Mouse (Mus musculus) forebrain, embryonic 14.5 days (tissue): ENCODE data around the gene Gria1. TPM values are rescaled to one million over a fixed set of nuclear protein-coding genes. Genes with fewer than 3 reads are reported as not detected.

Experiments
- ATAC-seq: fragments of 200-750 bp; cut with Nextera tagmentation; 2 replicates; pipeline ENCODE4 v1.8.0; 2017; ENCODE audit warnings: mild to moderate bottlenecking, moderate library complexity
- DNase-seq: peaks from one replicate; pipeline ENCODE4 v3.0.0-alpha.2; 2015; ENCODE audit warnings: low spot score
- H3K27ac ChIP-seq: fragments of 300-500 bp; sonication (generic); 2 replicates; pipeline ENCODE4 v1.5.1; 2014; ENCODE audit warnings: low read depth, mild to moderate bottlenecking, control low read depth, low read length, moderate library complexity
- H3K27me3 ChIP-seq: fragments of 300-500 bp; sonication (generic); replicated peaks from 2 replicates; pipeline ENCODE4 v1.6.1; 2014; ENCODE audit warnings: low read length, control low read depth, mixed read lengths; ENCODE audit not compliant: control insufficient read depth, insufficient read depth
- H3K36me3 ChIP-seq: fragments of 300-500 bp; sonication (generic); 2 replicates; pipeline ENCODE4 v1.6.1; 2014; ENCODE audit warnings: low read length, control low read depth; ENCODE audit not compliant: control insufficient read depth, insufficient read depth
- H3K4me1 ChIP-seq: fragments of 300-500 bp; sonication (generic); 2 replicates; pipeline ENCODE4 v1.6.1; 2014; ENCODE audit warnings: antibody characterized with exemption, low read length, control low read depth; ENCODE audit not compliant: control insufficient read depth, insufficient read depth
- H3K4me2 ChIP-seq: fragments of 300-500 bp; sonication (generic); 2 replicates; pipeline ENCODE4 v1.6.1; 2014; ENCODE audit warnings: mild to moderate bottlenecking, control low read depth, low read length
- H3K4me3 ChIP-seq: fragments of 300-500 bp; sonication (generic); 2 replicates; pipeline ENCODE4 v1.5.1; 2014; ENCODE audit warnings: low read depth, low read length, control low read depth
- H3K9ac ChIP-seq: fragments of 300-500 bp; sonication (generic); 2 replicates; pipeline ENCODE4 v1.6.1; 2014; ENCODE audit warnings: mild to moderate bottlenecking, low read length, control low read depth, moderate library complexity
- H3K9me3 ChIP-seq: fragments of 300-500 bp; sonication (generic); replicated peaks from 2 replicates; pipeline ENCODE4 v1.6.1; 2016; ENCODE audit warnings: low read length, control low read depth, mixed read lengths; ENCODE audit not compliant: control insufficient read depth
- WGBS: fragments of 180-500 bp; shearing (Covaris S2); extraction: QIAGEN DNeasy Blood & Tissue Kit; methylation state at CpG from one replicate; pipeline ENCODE4 v1.1.7; 2014; 5-methylcytosine and 5-hydroxymethylcytosine counted together
- polyA plus RNA-seq: library from polyadenylated mRNA; unstranded; fragments of >200 nt; fragmentation: Nextera tagmentation; extraction: Ambion mirVana; gene quantifications from 2 replicates; pipeline ENCODE4 v1.2.1, GENCODE M21; 2014

Gene Gria1
- polyA plus RNA-seq, 1 experiment from 2014 or later, result 22.1 TPM

GRCm38 (mm10) chr11:57039306-57039705 is 28.1 kb downstream of the Gria1 start:
- Histone ChIP-seq H3K4me2 (no peak overlapping the region), H3K36me3 (no peaks in the 10 kb centered on the region), H3K27ac (no peak overlapping the region), H3K4me1 (0 out of 2 replicates have a peak, but pooled peaks cover 3% of the 10 kb centered on the region), H3K4me3 (no peak overlapping the region), H3K9ac (no peak overlapping the region), H3K27me3 (no peaks in the 10 kb centered on the region), H3K9me3 (no peaks in the 10 kb centered on the region)
- 90% methylated on average over 8 of the region's 8 CpGs for WGBS
- DNase-seq (no peak), ATAC-seq (no peak)

GRCm38 (mm10) chr11:57042057-57042456 is 30.9 kb downstream of the Gria1 start:
- H3K4me3 ChIP-seq, result no peak overlapping the region
- ATAC-seq, result no peak
- H3K27me3 ChIP-seq, result no peaks in the 10 kb centered on the region
- H3K4me1 ChIP-seq, result 0 out of 2 replicates have a peak, but pooled peaks cover 3% of the 10 kb centered on the region
- no peaks in the 10 kb centered on the region for H3K9me3 ChIP-seq
- DNase-seq, result no peak
- no peak overlapping the region for H3K9ac ChIP-seq
- no peaks in the 10 kb centered on the region for H3K36me3 ChIP-seq
- H3K4me2 ChIP-seq, result no peak overlapping the region
- H3K27ac ChIP-seq, result no peak overlapping the region
- WGBS, result 82% methylated on average over 3 of the region's 3 CpGs

- H3K9ac ChIP-seq, result no peak overlapping the region
- no peaks in the 10 kb centered on the region for H3K9me3 ChIP-seq
- H3K36me3 ChIP-seq, result no peaks in the 10 kb centered on the region
- 67% methylated on average over 5 of the region's 5 CpGs for WGBS
- H3K27me3 ChIP-seq, result no peaks in the 10 kb centered on the region
- H3K27ac ChIP-seq, result no peak overlapping the region
- no peak overlapping the region for H3K4me3 ChIP-seq
- H3K4me1 ChIP-seq, result no peaks in the 10 kb centered on the region
- ATAC-seq, result no peak
- DNase-seq, result peak; percentile 28
- no peak overlapping the region for H3K4me2 ChIP-seq
Measured at GRCm38 (mm10) chr11:57044146-57044545, 33.0 kb downstream of the Gria1 start.

- H3K9me3 ChIP-seq, result no peaks in the 10 kb centered on the region
- no peak overlapping the region for H3K27ac ChIP-seq
- H3K4me2 ChIP-seq, result no peak overlapping the region
- no peak overlapping the region for H3K9ac ChIP-seq
- H3K36me3 ChIP-seq, result no peaks in the 10 kb centered on the region
- H3K4me1 ChIP-seq, result no peaks in the 10 kb centered on the region
- no peak overlapping the region for H3K4me3 ChIP-seq
- no peaks in the 10 kb centered on the region for H3K27me3 ChIP-seq
- 85% methylated on average over 6 of the region's 6 CpGs for WGBS
- no peak for ATAC-seq
- no peak for DNase-seq
Measured at GRCm38 (mm10) chr11:57051666-57052562, 40.7 kb downstream of the Gria1 start.

GRCm38 (mm10) chr11:57062441-57062840 is 51.3 kb downstream of the Gria1 start:
- no peak overlapping the region for H3K9ac ChIP-seq
- H3K27ac ChIP-seq, result no peak overlapping the region
- ATAC-seq (no peak), DNase-seq (no peak)
- no peak overlapping the region for H3K4me2 ChIP-seq
- WGBS, result 79% methylated on average over 3 of the region's 3 CpGs
- no peaks in the 10 kb centered on the region for H3K27me3 ChIP-seq
- no peaks in the 10 kb centered on the region for H3K4me1 ChIP-seq
- no peaks in the 10 kb centered on the region for H3K9me3 ChIP-seq
- H3K36me3 ChIP-seq, result no peaks in the 10 kb centered on the region
- no peak overlapping the region for H3K4me3 ChIP-seq

GRCm38 (mm10) chr11:57070196-57070901 is 59.2 kb downstream of the Gria1 start:
- H3K27ac ChIP-seq, result peak overlapping the region; percentile 63
- peak; percentile 50; the same call in 1 of the 2 replicates for ATAC-seq
- H3K4me3 ChIP-seq, result no peak overlapping the region
- H3K9me3 ChIP-seq, result no peaks in the 10 kb centered on the region
- H3K27me3 ChIP-seq, result no peaks in the 10 kb centered on the region
- H3K4me1 ChIP-seq, result peaks cover 3% of the 10 kb centered on the region; the same call in 1 of the 2 replicates
- H3K4me2 ChIP-seq, result no peak overlapping the region
- H3K9ac ChIP-seq, result no peak overlapping the region
- no peaks in the 10 kb centered on the region for H3K36me3 ChIP-seq
- DNase-seq, result peak; percentile 54
- 43% methylated on average over 8 of the region's 8 CpGs for WGBS

- 50% methylated on average over 6 of the region's 6 CpGs for WGBS
- H3K4me3 ChIP-seq, result no peak overlapping the region
- no peak overlapping the region for H3K9ac ChIP-seq
- no peaks in the 10 kb centered on the region for H3K36me3 ChIP-seq
- no peak for ATAC-seq
- H3K4me1 ChIP-seq, result peaks cover 3% of the 10 kb centered on the region; the same call in 1 of the 2 replicates
- peak; percentile 16 for DNase-seq
- no peak overlapping the region for H3K27ac ChIP-seq
- no peaks in the 10 kb centered on the region for H3K27me3 ChIP-seq
- no peaks in the 10 kb centered on the region for H3K9me3 ChIP-seq
- H3K4me2 ChIP-seq, result no peak overlapping the region
Measured at GRCm38 (mm10) chr11:57072171-57072570, 61.0 kb downstream of the Gria1 start.

- Histone ChIP-seq H3K4me1 (no peaks in the 10 kb centered on the region), H3K4me3 (no peak overlapping the region), H3K36me3 (no peaks in the 10 kb centered on the region), H3K9me3 (no peaks in the 10 kb centered on the region), H3K27me3 (no peaks in the 10 kb centered on the region), H3K27ac (no peak overlapping the region), H3K9ac (no peak overlapping the region), H3K4me2 (no peak overlapping the region)
- DNase-seq (no peak), ATAC-seq (no peak)
- 87% methylated on average over 3 of the region's 3 CpGs for WGBS
Measured at GRCm38 (mm10) chr11:57079423-57079822, 68.2 kb downstream of the Gria1 start.

GRCm38 (mm10) chr11:57089527-57089926 is 78.3 kb downstream of the Gria1 start:
- H3K36me3 ChIP-seq, result no peaks in the 10 kb centered on the region
- ATAC-seq, result peak; percentile 61; the same call in 1 of the 2 replicates
- peak; percentile 56 for DNase-seq
- H3K27ac ChIP-seq, result no peak overlapping the region
- H3K4me2 ChIP-seq, result no peak overlapping the region
- no peaks in the 10 kb centered on the region for H3K9me3 ChIP-seq
- 58% methylated on average over 5 of the region's 5 CpGs for WGBS
- no peaks in the 10 kb centered on the region for H3K4me1 ChIP-seq
- H3K9ac ChIP-seq, result no peak overlapping the region
- H3K4me3 ChIP-seq, result no peak overlapping the region
- H3K27me3 ChIP-seq, result no peaks in the 10 kb centered on the region
